Mouse (Mus musculus) bone marrow macrophage, adult 2 months (primary cell): ENCODE results near the gene Ahrr. TPM values are rescaled to one million over a fixed set of nuclear protein-coding genes. Genes with fewer than 3 reads are reported as not detected.

ENCODE experiments used
- H3K27ac ChIP-seq: 2 replicates; pipeline ENCODE4 v1.5.1; 2012; ENCODE audit warnings: low read depth, low read length; ENCODE audit not compliant: insufficient read depth
- H3K4me1 ChIP-seq: 2 replicates; pipeline ENCODE4 v1.6.1; 2012; ENCODE audit warnings: low read length; ENCODE audit not compliant: control insufficient read depth, insufficient read depth
- H3K4me3 ChIP-seq: 2 replicates; pipeline ENCODE4 v1.5.1; 2012; ENCODE audit warnings: mild to moderate bottlenecking, low read length, moderate library complexity; ENCODE audit not compliant: insufficient read depth
- CTCF ChIP-seq: IDR thresholded peaks from 2 replicates; pipeline ENCODE4 v1.5.1; 2012; ENCODE audit warnings: low read depth, mild to moderate bottlenecking, low read length, moderate library complexity
- POLR2A ChIP-seq: IDR thresholded peaks from 2 replicates; pipeline ENCODE4 v1.6.1; 2012; ENCODE audit warnings: mild to moderate bottlenecking, low read depth, low read length, borderline replicate concordance
- polyA plus RNA-seq: library from polyadenylated mRNA; stranded (reverse); fragments of >200 nt; gene quantifications from 2 replicates; pipeline ENCODE4 v1.2.4, GENCODE M21; 2012; ENCODE audit not compliant: missing spikeins, insufficient read depth, insufficient read length

Ahrr gene
- polyA plus RNA-seq, 1 experiment, result 47.8 TPM

DNA sequence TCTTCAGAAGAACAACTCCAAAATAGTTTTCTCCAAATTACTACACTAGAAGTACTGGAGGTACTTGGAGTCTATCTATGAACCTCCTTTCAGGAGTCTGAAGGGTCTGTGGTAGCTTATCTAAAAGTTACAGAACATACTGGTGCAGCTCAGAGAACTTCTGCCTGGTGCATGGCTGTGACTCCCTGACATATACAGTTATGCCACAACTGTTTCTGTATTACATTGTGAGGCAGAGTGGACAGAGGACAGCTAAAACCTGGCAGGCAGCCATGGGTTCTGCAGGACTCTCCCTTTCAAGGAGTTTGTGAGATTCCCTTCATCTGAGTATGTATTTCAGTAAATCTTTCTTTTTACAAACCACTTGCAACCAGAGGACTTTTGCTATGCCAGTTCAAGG is 45.6 kb downstream of the Ahrr start:
- Histone ChIP-seq H3K4me3 (no peak overlapping the region), H3K27ac (peak overlapping the region; percentile 68), H3K4me1 (peaks cover 22% of the 10 kb centered on the region)
- TF ChIP-seq POLR2A (no peak), CTCF (no peak)

DNA sequence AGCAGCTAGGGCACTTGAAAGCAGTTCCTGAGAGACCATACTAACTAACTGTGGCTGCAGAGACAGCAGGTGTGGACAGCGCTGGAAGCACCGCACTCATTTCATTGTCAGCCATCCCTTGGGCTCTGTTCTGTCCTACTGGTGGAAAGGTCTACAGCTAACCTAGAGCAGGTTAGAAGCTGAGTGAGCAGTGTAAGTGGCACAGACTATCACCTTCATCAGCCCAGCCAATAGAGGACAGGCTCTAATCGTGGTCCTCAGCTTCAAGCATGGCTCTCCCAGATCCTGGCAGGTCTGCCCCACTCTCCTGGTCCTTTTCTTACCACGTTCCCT is 46.3 kb downstream of the Ahrr start:
- peak overlapping the region; percentile 19 for H3K4me3 ChIP-seq
- no peak for TF ChIP-seq POLR2A
- TF ChIP-seq CTCF, result no peak
- H3K4me1 ChIP-seq, result peaks cover 22% of the 10 kb centered on the region
- H3K27ac ChIP-seq, result peak overlapping the region; percentile 68

DNA sequence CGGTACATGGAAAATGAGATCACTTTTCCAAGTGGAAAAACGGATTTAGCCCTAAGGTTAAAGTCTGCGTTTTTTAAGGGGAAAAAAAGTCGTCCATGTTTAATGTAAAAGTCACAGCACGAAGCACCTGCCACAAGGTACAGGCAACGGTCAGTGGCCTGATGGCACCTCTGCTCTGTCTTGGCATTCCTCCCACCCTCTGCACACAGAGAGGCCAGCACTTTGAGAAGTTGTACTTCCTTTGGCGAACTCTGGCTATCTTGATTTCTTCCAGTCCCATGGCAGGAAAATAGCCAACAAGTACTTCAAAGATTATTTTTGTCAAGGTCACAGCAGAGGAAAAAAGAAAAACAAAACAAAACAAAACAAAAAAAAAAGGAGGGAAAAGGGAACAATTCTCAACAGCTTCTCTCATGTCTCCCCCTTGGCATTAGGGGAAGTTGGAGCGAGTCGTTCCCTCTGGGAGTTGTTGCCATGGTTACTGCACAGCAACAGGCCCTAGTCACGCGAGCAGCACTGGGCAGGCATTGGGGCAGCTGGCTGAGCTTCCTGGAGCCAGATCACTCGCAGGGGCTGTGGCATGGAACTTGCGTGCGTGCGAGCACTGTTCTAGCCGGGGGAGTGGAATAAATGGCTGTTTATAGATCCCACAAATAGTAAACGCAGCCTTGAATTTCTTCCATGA is 46.8 kb downstream of the Ahrr start:
- TF ChIP-seq POLR2A (no peak), CTCF (no peak)
- Histone ChIP-seq H3K4me3 (peak overlapping the region; percentile 19), H3K27ac (peak overlapping the region; percentile 80)

GRCm38 (mm10) chr13:74237574-74237973 is 54.6 kb downstream of the Ahrr start:
- H3K27ac ChIP-seq, result no peak overlapping the region
- no peaks in the 10 kb centered on the region for H3K4me1 ChIP-seq
- H3K4me3 ChIP-seq, result no peak overlapping the region
- TF ChIP-seq CTCF, result no peak
- no peak for TF ChIP-seq POLR2A

More for the DNA sequence above, 46.8 kb downstream of the Ahrr start:
- H3K4me1 ChIP-seq, result peaks cover 22% of the 10 kb centered on the region

- Histone ChIP-seq H3K27ac (peak overlapping the region; percentile 56), H3K4me1 (peaks cover 7% of the 10 kb centered on the region), H3K4me3 (no peak overlapping the region)
- no peak for TF ChIP-seq CTCF
- no peak for TF ChIP-seq POLR2A
Measured at GRCm38 (mm10) chr13:74220659-74221058, 71.5 kb downstream of the Ahrr start.

DNA sequence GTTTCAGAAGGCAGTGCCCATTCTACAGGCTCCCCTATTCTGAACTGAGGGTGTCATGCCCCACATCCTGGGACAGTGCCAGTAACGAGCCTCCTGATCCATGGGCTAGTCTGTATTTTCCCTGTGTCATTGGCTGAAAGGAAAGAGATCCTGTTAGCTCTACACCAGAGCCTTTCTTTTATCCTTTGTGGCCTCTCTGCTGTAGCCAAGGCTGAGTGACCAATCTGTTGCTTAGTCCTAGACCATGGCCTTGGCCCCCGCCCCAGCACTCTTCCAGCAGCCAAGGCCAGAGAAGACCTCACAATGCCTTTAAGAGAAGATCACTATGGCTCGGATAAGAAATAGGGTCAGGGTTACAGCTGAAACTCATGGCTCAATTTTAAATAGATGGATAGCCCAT is 73.7 kb downstream of the Ahrr start:
- H3K27ac ChIP-seq, result no peak overlapping the region
- H3K4me3 ChIP-seq, result no peak overlapping the region
- TF ChIP-seq POLR2A, result no peak
- TF ChIP-seq CTCF, result no peak
- peaks cover 7% of the 10 kb centered on the region for H3K4me1 ChIP-seq

GRCm38 (mm10) chr13:74208986-74209345 is 83.2 kb downstream of the Ahrr start:
- Histone ChIP-seq H3K4me1 (peaks cover 25% of the 10 kb centered on the region), H3K27ac (peak overlapping the region; percentile 91), H3K4me3 (peak overlapping the region; percentile 88)
- TF ChIP-seq CTCF (no peak), POLR2A (no peak)

DNA sequence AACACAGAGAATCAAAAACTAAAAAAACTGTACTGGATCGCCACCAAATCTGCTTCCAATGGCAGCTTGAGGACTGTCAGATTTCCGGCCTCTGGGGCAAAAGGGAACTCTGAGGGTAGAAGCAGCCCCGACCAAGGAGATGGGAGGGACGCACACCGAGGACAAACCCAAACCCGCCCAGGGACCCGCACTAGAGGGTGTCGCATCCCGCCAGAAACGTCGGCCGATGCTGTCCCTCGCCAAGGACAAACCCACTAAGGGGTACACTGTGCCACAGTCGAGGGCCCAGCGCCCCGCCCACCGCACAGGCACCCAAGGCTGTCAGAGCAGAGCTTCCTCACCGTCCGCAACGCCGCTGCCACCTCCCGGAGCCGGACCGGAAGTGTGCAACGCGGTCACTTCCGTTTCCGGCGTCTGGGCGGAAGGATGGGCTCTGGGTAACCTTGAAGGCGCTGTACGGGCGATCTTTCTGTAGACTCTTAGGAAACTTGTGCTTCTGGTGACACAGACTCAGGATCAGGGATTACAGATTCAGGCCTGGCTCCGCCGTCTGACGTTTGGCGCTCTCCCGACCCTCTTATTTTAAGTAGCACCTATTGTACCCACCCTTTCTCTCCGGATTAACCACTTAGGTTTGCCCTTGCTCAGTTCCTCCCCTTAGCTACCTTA is 83.7 kb downstream of the Ahrr start, which contains the start of gene Exoc3:
TSS of gene Exoc3 (minus strand) at position 416 of the 669 bp plus-strand sequence.
- Histone ChIP-seq H3K4me1 (peaks cover 25% of the 10 kb centered on the region), H3K4me3 (peak within 1 kb of the TSS; percentile 88), H3K27ac (peak within 1 kb of the TSS; percentile 91)
- TF ChIP-seq POLR2A (no peak; the same call in 1 of the 2 replicates), CTCF (no peak)

GRCm38 (mm10) chr13:74196451-74196850 is 95.7 kb downstream of the Ahrr start:
- H3K4me1 ChIP-seq, result no peaks in the 10 kb centered on the region
- H3K27ac ChIP-seq, result no peak overlapping the region
- no peak overlapping the region for H3K4me3 ChIP-seq
- no peak for TF ChIP-seq CTCF
- no peak for TF ChIP-seq POLR2A

DNA sequence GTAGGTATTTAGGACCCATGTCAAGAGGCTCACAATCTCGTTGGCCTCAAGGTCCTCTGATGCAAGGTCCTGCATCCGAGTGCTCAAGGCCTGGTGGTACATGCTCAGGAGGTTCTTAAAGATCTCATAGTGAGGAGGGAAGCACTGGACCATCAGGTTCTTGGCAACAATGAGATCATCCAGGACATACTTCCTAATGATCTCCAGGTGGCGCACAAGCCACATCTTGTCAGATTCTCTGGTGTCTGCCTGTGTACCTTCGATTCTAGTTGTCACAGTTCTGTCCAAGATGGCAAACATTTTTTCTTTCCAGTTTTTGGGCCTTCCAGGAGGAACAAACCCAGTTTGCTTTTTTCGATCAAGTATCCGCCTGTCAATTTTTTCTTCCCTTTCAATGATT is 99.5 kb downstream of the Ahrr start:
- H3K27ac ChIP-seq, result no peak overlapping the region
- no peaks in the 10 kb centered on the region for H3K4me1 ChIP-seq
- TF ChIP-seq POLR2A (no peak), CTCF (no peak)
- no peak overlapping the region for H3K4me3 ChIP-seq
